Mouse (Mus musculus): ENCODE measurements around the gene Colgalt2. TPM values are rescaled to one million over a fixed set of nuclear protein-coding genes. Genes with fewer than 3 reads are reported as not detected.

Colgalt2 gene
- total RNA-seq, 2 experiments from 2014 or later: 6.7 to 7.2 TPM

- DNase-seq (ENCODE audit: low spot score in 2 of 2): peak in 1 of 2 experiments; percentile 31
Observed at GRCm38 (mm10) chr1:152468443-152468842, 68.8 kb downstream of the Colgalt2 start.

GRCm38 (mm10) chr1:152476126-152476525 is 76.5 kb downstream of the Colgalt2 start:
- DNase-seq (ENCODE audit: low spot score in 2 of 2): no peak

GRCm38 (mm10) chr1:152490842-152491241 is 91.2 kb downstream of the Colgalt2 start:
- DNase-seq (ENCODE audit: low spot score in 2 of 2): no peak

DNA sequence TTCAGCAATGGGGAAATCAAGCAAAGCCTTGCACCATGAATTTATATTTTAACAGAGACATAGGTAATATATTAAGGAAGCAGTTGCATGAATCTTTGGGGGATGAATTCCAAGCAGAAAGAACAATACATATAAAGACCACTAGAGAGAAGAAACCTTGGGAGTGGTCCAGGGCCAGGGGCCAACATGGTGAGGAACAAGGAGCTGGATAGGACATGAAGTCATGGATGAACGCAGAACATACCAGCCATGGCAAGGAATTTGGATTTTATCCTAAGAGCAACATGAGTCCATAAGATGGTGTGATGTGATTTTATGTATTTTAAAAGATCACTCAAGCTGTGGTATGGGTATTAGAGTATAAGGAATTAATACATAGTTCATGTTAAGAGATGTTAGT is 92.6 kb downstream of the Colgalt2 start:
- DNase-seq (ENCODE audit: low spot score in 2 of 2): no peak

DNA sequence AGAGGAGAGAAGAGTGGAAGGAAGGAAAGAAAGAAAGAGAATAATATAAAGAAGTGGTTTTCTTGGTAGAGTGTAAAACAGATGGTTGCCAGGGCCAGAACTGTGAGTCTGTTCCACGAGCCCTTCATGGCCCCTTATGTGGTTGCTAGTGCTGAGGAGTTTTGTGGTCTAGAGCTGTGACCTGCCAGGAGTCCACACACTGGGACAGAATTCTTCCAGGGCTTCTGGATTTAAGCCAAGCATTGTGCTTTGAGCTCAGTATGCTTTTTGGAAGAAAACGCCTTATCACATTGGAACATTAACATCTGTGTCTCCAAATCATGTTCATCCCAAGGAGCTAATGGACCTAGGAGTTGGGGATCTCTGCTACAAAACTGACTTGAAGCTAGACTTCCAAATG is 97.2 kb downstream of the Colgalt2 start:
- DNase-seq (ENCODE audit: low spot score in 2 of 2): no peak

GRCm38 (mm10) chr1:152497581-152497980 is 98.0 kb downstream of the Colgalt2 start:
- DNase-seq (ENCODE audit: low spot score in 2 of 2): no peak

DNA sequence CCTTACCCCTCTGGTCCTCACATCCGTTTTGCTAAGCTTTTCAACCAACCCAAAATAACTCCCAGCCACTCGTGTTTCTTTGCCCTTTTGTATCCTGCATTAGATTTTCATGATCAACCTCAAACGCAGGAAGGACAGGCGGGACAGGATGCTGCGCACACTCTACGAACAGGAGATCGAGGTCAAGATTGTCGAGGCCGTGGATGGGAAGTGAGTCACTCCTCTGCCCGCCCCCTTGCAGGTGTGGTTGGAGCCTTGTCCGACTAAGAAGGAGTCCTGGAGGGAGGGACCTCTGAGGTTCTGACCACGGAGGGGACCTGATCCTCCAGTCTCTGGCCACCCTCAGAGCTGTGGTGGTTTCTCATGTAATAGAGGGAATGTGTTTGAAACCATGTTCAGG is 100.2 kb downstream of the Colgalt2 start:
- DNase-seq (ENCODE audit: low spot score in 2 of 2): no peak

- no peak for DNase-seq (ENCODE audit: low spot score in 2 of 2)
Observed at GRCm38 (mm10) chr1:152506175-152506574, 106.5 kb downstream of the Colgalt2 start.

GRCm38 (mm10) chr1:152506726-152507125 is 107.1 kb downstream of the Colgalt2 start:
- DNase-seq (ENCODE audit: low spot score in 2 of 2): no peak

- DNase-seq (ENCODE audit: low spot score in 2 of 2): no peak
Observed at GRCm38 (mm10) chr1:152508481-152509220, 109.0 kb downstream of the Colgalt2 start.

- DNase-seq (ENCODE audit: low spot score in 2 of 2): no peak
Observed at GRCm38 (mm10) chr1:152511237-152511636, 111.6 kb downstream of the Colgalt2 start.

DNA sequence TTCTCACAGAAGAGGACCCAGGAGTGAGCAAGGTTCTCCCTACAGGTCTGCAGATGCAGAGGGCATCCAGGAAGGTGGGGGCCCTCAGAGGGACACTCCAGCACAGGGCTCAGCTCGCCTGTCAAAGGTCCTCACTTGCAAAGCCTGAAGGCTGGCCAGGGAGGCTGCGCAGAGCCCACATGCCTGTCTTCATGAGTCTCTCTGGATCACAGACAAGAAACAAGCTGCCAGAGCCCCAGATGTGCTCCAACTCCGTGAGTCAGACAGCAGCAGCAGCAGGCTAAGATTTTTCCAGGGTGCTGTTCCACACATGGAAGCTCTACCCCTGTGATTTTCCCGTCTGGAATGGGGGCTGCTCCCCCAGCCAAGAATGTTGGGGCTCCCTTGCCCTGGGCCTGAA is 114.6 kb downstream of the Colgalt2 start:
- DNase-seq (ENCODE audit: low spot score in 2 of 2): no peak

- no peak for DNase-seq (ENCODE audit: low spot score in 2 of 2)
Observed at GRCm38 (mm10) chr1:152517057-152517570, 117.5 kb downstream of the Colgalt2 start.

DNA sequence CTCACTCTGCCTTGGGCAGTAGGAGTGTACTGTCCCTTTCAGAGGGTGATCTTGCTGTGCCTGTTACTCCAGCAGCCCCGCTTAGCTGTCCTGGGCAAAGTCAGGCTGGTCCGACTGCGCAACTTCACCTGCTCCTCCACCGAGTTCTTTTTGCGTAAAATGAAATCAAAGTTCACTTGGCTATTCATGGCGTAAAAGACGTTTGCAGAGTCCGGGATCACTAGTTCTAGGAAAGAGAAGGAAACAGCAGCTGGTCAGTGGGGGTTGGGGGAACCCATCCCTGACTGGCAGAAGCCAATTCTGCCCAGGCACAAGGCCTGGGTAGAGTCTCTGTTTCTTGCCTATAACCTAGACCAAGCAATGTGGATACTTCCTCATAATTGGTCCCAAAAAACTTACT is 119.3 kb downstream of the Colgalt2 start:
- no peak for DNase-seq (ENCODE audit: low spot score in 2 of 2)

- peak; percentile 60 to 63 for DNase-seq (ENCODE audit: low spot score in 2 of 2)
Observed at GRCm38 (mm10) chr1:152520798-152521575, 121.4 kb downstream of the Colgalt2 start.

GRCm38 (mm10) chr1:152522226-152522625 is 122.6 kb downstream of the Colgalt2 start:
- peak; percentile 58 to 73 for DNase-seq (ENCODE audit: low spot score in 2 of 2)

- no peak for DNase-seq (ENCODE audit: low spot score in 2 of 2)
Observed at GRCm38 (mm10) chr1:152523292-152523691, 123.7 kb downstream of the Colgalt2 start.

GRCm38 (mm10) chr1:152524098-152524892 is 124.7 kb downstream of the Colgalt2 start:
- peak; percentile 72 to 84 for DNase-seq (ENCODE audit: low spot score in 2 of 2)

- peak; percentile 82 for DNase-seq (ENCODE audit: low spot score in 2 of 2)
Observed at GRCm38 (mm10) chr1:152524987-152525648, 125.5 kb downstream of the Colgalt2 start.

- DNase-seq (ENCODE audit: low spot score in 2 of 2): no peak
Observed at GRCm38 (mm10) chr1:152526154-152526553, 126.5 kb downstream of the Colgalt2 start.

DNA sequence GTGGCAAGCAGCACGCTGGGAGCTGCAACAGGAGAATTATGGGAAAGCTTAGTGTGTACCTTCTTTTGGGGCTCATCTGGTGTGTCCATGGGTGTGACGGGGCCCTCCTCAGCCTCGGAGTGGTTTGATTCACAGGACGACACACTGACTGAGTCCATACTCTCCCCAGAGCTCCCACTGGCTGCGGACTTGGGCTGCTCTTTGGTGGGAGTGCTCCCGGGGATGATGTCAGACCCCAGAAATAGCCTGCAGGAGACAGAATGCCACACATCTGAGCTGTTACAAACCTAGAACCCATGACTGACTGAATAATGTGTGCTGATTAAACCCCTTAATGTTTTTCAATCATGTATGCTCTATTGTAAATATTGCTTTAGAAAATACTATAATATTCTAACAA is 128.6 kb downstream of the Colgalt2 start:
- no peak for DNase-seq (ENCODE audit: low spot score in 2 of 2)
